Mouse (Mus musculus) gastrocnemius, adult 8-10 months (tissue): ENCODE results near the gene Htr3b. TPM values are rescaled to one million over a fixed set of nuclear protein-coding genes. Genes with fewer than 3 reads are reported as not detected.

Source experiments
- DNase-seq, 2 experiments: peaks; one replicate each; pipeline ENCODE4 v3.0.0; 2022; ENCODE audit warnings: low spot score in 2 of 2
- total RNA-seq, 4 experiments: library from RNA; stranded (reverse); gene quantifications; 2 replicates each; pipeline ENCODE4 v1.2.4; 2022

The Htr3b gene
- total RNA-seq, 4 experiments from 2014 or later: not detected

GRCm38 (mm10) chr9:48928781-48929180 lies 36.0 kb downstream of the Htr3b start:
- DNase-seq: no peak

DNA sequence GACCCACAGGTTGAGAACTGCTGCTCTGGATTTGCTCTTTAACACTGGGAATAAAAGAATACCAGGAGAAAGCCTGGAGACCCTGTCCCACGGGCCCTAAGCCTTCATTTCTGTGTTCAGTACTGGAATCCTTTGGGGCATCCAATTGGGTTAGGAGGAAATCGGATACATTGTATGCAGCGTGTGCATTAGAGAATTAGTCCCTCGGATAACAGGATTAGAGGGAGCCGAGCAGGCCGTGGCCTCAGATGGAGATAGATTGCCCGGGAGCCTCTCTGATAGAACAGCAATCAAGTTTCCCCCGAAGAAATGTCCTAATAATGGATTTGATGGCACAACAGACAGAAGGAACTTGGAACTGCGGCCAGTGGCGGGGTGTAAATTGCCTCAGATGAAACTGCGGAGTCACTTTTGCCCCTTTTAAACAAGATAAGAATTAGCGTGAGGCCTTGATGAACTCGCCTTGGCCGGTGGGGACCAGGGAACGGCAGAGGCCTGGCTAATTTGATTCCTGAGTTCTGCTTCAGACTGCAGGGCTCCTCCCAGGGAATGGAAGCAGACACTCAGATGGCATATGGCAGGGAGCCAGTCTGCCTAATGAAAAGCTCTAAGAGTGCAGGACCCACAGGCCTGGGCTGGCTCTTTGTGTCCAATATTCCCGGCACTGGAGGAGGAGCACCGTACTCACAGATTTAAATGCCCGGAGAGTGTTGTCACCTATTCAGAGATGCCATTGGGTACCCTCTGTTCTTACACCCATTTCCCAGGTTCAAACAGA lies 48.6 kb downstream of the Htr3b start:
- DNase-seq: no peak

- no peak for DNase-seq
Measured at GRCm38 (mm10) chr9:48910885-48911537, 53.8 kb downstream of the Htr3b start, which contains the start of gene Htr3a. TSS of gene Htr3a (minus strand) at chr9:48911099.

DNA sequence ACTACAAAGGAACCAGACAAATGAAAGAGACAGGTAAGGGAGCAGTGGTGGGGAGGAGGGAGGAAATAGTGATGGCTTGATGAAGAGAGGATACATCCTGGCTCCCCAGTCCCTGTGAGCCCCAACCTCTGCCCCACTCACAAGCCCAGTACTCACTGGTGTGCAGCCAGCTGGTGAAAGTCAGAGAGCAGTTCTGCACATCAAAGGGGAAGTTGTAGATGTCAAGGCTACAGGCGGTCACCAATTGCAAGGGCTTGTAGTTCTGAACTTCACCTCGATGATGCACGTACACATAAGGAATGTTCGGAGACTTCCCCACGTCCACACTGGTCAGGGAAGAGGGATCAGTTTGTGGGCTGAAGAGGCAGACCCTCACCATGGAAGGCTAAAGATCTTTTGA lies 60.4 kb downstream of the Htr3b start:
- no peak for DNase-seq

DNA sequence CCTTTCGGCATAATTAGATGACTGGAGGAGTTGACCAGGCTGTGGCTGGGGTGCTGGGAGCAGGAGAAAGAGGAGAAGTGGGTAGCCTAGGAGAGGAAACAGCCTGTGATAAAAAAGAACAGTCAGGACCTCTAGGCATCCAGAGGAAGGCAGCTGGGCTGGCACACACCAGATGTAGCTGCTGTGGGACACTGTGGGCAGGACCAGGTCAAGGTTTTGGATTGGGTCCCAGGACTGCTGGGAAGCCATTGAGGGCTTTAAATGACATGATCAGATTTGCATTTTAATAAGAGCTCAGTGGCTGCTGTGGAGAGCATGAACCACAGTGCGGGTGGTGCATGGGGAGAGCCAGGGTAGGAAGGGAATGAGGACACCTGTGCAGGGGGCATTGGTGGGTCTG lies 61.0 kb downstream of the Htr3b start:
- DNase-seq: no peak

GRCm38 (mm10) chr9:48898551-48898950 lies 66.2 kb downstream of the Htr3b start:
- no peak for DNase-seq

- no peak for DNase-seq
Measured at GRCm38 (mm10) chr9:48895819-48896536, 68.8 kb downstream of the Htr3b start.

DNA sequence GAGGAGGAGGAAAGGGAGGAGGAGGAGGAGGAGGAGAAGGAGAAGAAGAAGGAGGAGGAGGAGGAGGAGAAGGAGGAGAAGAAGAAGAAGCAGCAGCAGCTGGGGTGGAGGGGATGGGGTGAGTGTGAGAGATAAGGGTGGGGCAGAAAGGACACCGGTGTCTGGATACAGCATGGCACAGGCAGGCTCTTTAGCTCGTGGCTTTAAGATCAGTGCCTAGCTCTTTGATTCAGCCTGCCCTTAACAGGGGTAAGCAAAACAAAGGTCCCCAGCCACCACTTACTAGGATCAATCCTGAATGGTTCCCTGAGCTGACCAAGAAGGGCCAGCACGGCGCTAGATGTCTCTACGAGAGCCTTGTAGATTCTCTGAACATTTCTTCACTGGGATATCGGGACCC lies 70.0 kb downstream of the Htr3b start:
- DNase-seq: no peak

GRCm38 (mm10) chr9:48893986-48894385 lies 70.8 kb downstream of the Htr3b start:
- peak; percentile 41 to 42 for DNase-seq

- DNase-seq: no peak
Measured at GRCm38 (mm10) chr9:48889093-48889492, 75.7 kb downstream of the Htr3b start.

Other genes with a start within 250 kb of the Htr3b start
- 100 to 1,000 TPM; 106 to 199 (median 117) TPM for gene Zbtb16, start 128.8 kb downstream of the Htr3b start, total RNA-seq
- not detected for gene Htr3a, start 53.9 kb downstream of the Htr3b start, total RNA-seq
- 10 to 100 TPM; 55.1 to 68.8 (median 65.2) TPM for gene Usp28, start 20.4 kb upstream of the Htr3b start, total RNA-seq
- gene Zw10, start 90.6 kb upstream of the Htr3b start, total RNA-seq: 1 to 10 TPM; 6.9 to 7.6 (median 7.4) TPM
- gene Tmprss5, start 116.3 kb upstream of the Htr3b start, total RNA-seq: under 1 TPM in 1 of 4 experiments, not detected in 3; 0.22 TPM